Mouse (Mus musculus): ENCODE measurements around the gene Rps29. TPM values are rescaled to one million over a fixed set of nuclear protein-coding genes. Genes with fewer than 3 reads are reported as not detected.

Gene Rps29
- polyA plus RNA-seq, 1 experiment from 2014 or later, result 1,602 TPM

DNA sequence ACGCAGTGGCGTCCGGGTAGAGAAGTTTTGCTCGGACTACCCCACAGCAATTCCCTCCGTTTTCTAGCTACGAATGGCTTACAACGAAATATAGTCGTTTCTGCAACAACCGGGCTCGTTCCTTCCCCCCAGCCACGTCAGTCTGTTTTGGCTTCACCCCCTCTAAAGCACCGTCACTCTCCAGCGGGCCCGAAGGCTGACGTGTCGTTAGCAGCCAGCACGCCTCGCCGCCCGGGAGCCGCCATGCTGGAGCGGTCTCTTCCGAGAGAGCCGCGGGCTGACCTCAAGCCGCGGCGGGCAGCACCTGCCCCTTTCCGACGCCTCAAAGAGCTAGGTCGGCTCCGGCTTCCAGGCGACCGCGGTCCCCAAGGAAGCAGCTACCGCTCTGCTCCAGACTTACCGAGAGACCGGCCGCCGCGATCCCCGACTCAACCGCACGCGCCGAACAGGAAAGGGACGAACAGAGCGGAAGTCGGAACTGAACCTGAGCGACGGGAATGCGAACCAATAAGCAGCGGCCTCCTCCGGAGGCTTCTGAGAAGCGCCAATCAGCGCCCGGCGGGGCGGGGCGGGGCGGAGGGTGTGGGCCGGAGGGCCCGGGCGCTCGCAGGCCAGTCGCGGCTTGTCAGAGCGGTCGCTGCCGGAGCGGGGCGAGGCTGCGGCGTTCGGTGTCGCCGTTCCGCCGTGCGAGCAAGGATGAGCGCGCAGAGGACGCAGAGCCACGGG lies 24.8 kb upstream of the Rps29 start, which contains the start of the genes Rpl36al and Mgat2:
Gene Rpl36al, minus strand, starts transcription at position 501 of the 726 bp plus-strand sequence.
Gene Mgat2, plus strand, starts transcription at position 575 of the 726 bp plus-strand sequence.
- H3K9ac ChIP-seq (ENCODE audit: low read depth, low read length), result peak within 1 kb of the TSS; percentile 77

DNA sequence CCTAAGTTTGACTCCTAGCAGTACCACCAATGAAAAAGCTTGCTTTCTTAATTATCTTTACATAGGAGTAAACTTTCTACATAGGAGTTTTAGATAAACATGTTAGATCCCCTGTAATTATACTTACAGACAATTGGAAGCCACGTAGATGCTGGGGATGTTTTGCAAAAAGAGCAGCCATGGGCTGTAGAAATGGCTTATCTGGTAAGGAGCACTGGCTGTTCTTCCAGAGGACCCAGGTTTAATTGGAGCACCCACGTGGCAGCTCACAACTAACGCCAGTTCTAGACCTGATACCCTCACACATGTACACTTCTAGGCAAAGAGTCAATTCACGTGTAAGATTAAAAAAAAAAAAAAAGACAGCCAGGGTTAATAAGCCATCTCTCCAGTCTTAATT lies 22.8 kb upstream of the Rps29 start:
- ATAC-seq, result no peak

More for the DNA sequence above, 24.8 kb upstream of the Rps29 start, which contains the start of the genes Rpl36al and Mgat2:
- peak within 1 kb of the TSS; percentile 84 for H3K4me3 ChIP-seq (ENCODE audit: low read depth, low read length)
- no peaks in the 10 kb centered on the region for H3K27me3 ChIP-seq (replicated peaks; ENCODE audit: control insufficient read depth, insufficient read depth, low read length)
- H3K36me3 ChIP-seq (ENCODE audit: control insufficient read depth, insufficient read depth), result peaks cover 4% of the 10 kb centered on the region; the same call in 1 of the 2 replicates
- no peaks in the 10 kb centered on the region for H3K9me3 ChIP-seq (ENCODE audit: control insufficient read depth)
- peak; percentile 99 for ATAC-seq
- peak within 1 kb of the TSS; percentile 77 for H3K4me2 ChIP-seq (replicated peaks; ENCODE audit: low read depth)
- no peak for TF ChIP-seq CTCF (IDR thresholded peaks at IDR 0.05; ENCODE audit: low read depth)
- under 1% methylated on average over 84 of the region's 84 CpGs for WGBS
- peaks cover 8% of the 10 kb centered on the region; the same call in 1 of the 2 replicates for H3K4me1 ChIP-seq (replicated peaks; ENCODE audit: control insufficient read depth, insufficient read depth, low read length)
- peak within 1 kb of the TSS; percentile 84 for H3K27ac ChIP-seq (ENCODE audit: low read depth, low read length)

DNA sequence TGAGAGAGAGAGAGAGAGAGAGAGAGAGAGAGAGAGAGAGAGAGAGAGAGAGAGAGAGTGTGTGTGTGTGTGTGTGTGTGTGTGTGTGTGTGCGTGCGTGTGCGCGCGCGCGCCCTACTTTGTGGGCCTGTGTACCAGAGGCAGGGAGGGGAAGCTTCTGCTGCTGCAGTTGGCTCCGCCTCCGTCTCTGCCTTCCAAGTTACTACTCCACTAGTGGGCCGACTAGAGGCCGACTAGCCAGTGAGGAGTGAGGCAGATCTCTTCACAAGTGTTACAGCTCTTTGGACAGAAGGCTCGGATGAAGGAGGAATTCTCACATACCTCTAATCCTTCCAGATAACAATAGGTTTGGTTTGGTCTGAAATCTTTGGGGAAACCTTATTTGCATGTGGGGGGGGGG lies 20.4 kb upstream of the Rps29 start:
- Histone ChIP-seq H3K4me2 (replicated peaks; ENCODE audit: low read depth) (no peak overlapping the region), H3K36me3 (ENCODE audit: control insufficient read depth, insufficient read depth) (peaks cover 4% of the 10 kb centered on the region; the same call in 1 of the 2 replicates), H3K27me3 (replicated peaks; ENCODE audit: control insufficient read depth, insufficient read depth, low read length) (no peaks in the 10 kb centered on the region), H3K4me3 (ENCODE audit: low read depth, low read length) (no peak overlapping the region), H3K9me3 (ENCODE audit: control insufficient read depth) (no peaks in the 10 kb centered on the region), H3K27ac (ENCODE audit: low read depth, low read length) (no peak overlapping the region), H3K9ac (ENCODE audit: low read depth, low read length) (no peak overlapping the region), H3K4me1 (replicated peaks; ENCODE audit: control insufficient read depth, insufficient read depth, low read length) (no peaks in the 10 kb centered on the region)
- TF ChIP-seq CTCF (IDR thresholded peaks at IDR 0.05; ENCODE audit: low read depth), result no peak
- no peak for ATAC-seq
- 70% methylated on average over 12 of the region's 12 CpGs for WGBS

More for the DNA sequence above, 22.8 kb upstream of the Rps29 start:
- H3K9ac ChIP-seq (ENCODE audit: low read depth, low read length), result no peak overlapping the region
- WGBS, result 80% methylated on average over 4 of the region's 4 CpGs
- no peak overlapping the region for H3K4me2 ChIP-seq (replicated peaks; ENCODE audit: low read depth)
- 0 out of 2 replicates have a peak, but pooled peaks cover 4% of the 10 kb centered on the region for H3K36me3 ChIP-seq (ENCODE audit: control insufficient read depth, insufficient read depth)
- TF ChIP-seq CTCF (IDR thresholded peaks at IDR 0.05; ENCODE audit: low read depth), result no peak
- H3K4me3 ChIP-seq (ENCODE audit: low read depth, low read length), result no peak overlapping the region
- H3K4me1 ChIP-seq (replicated peaks; ENCODE audit: control insufficient read depth, insufficient read depth, low read length), result peaks cover 8% of the 10 kb centered on the region; the same call in 1 of the 2 replicates
- H3K27me3 ChIP-seq (replicated peaks; ENCODE audit: control insufficient read depth, insufficient read depth, low read length), result no peaks in the 10 kb centered on the region
- no peak overlapping the region for H3K27ac ChIP-seq (ENCODE audit: low read depth, low read length)
- H3K9me3 ChIP-seq (ENCODE audit: control insufficient read depth), result no peaks in the 10 kb centered on the region

DNA sequence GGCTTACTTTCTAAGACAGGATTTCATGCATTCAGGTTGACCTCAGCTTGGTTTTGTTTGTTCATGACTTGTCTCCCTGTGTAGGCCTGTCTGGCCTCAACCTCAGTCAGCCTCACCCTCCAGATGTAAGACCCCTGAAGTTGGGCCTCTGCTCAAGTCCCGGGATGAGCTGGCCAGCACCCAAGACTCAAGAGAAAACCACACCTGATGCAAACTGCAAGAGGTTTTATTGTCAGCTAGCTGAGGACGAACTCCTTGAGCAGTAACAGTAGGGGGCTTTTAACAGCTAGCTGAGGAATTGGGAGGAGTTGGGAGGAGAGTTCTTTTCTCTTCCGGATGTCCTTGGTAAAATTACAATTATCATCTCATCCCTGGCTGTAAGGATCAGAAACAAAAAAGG lies 18.5 kb upstream of the Rps29 start:
- Histone ChIP-seq H3K4me3 (ENCODE audit: low read depth, low read length) (no peak overlapping the region), H3K4me2 (replicated peaks; ENCODE audit: low read depth) (no peak overlapping the region), H3K27me3 (replicated peaks; ENCODE audit: control insufficient read depth, insufficient read depth, low read length) (no peaks in the 10 kb centered on the region), H3K36me3 (ENCODE audit: control insufficient read depth, insufficient read depth) (peaks cover 4% of the 10 kb centered on the region; the same call in 1 of the 2 replicates), H3K9me3 (ENCODE audit: control insufficient read depth) (no peaks in the 10 kb centered on the region), H3K27ac (ENCODE audit: low read depth, low read length) (no peak overlapping the region), H3K9ac (ENCODE audit: low read depth, low read length) (no peak overlapping the region), H3K4me1 (replicated peaks; ENCODE audit: control insufficient read depth, insufficient read depth, low read length) (no peaks in the 10 kb centered on the region)
- ATAC-seq, result no peak
- WGBS, result 90% methylated on average over 3 of the region's 3 CpGs
- no peak for TF ChIP-seq CTCF (IDR thresholded peaks at IDR 0.05; ENCODE audit: low read depth)

DNA sequence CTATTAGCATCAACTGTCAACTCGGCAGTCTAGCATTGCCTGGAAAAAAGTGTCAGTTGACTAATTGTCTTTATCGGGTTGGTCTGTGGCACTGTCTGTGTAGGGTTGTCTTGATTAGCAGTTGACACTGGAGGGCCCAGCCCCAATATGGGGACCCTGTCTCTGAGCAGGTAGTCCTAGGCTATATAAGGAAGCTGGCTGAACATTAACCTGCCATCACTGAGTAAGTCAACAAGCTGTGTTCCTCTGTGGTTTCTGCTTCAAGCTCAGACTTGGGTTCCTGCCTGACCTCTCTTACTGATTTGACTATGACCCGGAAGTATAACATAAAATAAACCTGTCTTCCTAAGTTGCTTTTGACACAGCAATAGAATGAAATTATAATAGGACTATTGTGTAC lies 17.0 kb upstream of the Rps29 start:
- no peak for TF ChIP-seq CTCF (IDR thresholded peaks at IDR 0.05; ENCODE audit: low read depth)
- WGBS, result 59% methylated on average over 3 of the region's 3 CpGs

DNA sequence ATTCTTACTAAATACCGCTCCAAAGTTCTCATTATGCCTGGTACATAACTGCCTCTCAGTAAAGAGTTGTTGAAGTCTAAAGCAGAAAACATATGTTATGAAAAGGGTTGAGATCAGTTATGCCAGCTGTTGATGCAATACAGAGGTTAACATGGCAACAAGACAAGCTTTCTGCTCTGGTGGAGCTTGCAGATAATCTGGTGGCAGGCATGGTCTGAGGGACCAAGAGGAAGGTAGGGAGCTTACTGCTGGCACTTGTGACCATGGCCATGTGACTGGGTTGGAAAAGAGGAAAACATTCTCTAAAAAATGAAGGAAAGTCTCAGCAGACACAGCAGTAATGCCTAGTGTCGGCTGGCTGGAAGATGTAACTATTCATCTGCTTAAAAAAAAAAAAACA lies 12.3 kb upstream of the Rps29 start:
- no peak for TF ChIP-seq CTCF (IDR thresholded peaks at IDR 0.05; ENCODE audit: low read depth)
- ATAC-seq, result no peak

More for the DNA sequence above, 17.0 kb upstream of the Rps29 start:
- H3K36me3 ChIP-seq (ENCODE audit: control insufficient read depth, insufficient read depth), result peaks cover 3% of the 10 kb centered on the region; the same call in 1 of the 2 replicates
- no peak overlapping the region for H3K4me3 ChIP-seq (ENCODE audit: low read depth, low read length)
- ATAC-seq, result peak; percentile 65
- H3K4me1 ChIP-seq (replicated peaks; ENCODE audit: control insufficient read depth, insufficient read depth, low read length), result no peaks in the 10 kb centered on the region
- H3K27me3 ChIP-seq (replicated peaks; ENCODE audit: control insufficient read depth, insufficient read depth, low read length), result no peaks in the 10 kb centered on the region
- no peak overlapping the region for H3K9ac ChIP-seq (ENCODE audit: low read depth, low read length)
- H3K9me3 ChIP-seq (ENCODE audit: control insufficient read depth), result no peaks in the 10 kb centered on the region
- no peak overlapping the region for H3K27ac ChIP-seq (ENCODE audit: low read depth, low read length)
- H3K4me2 ChIP-seq (replicated peaks; ENCODE audit: low read depth), result no peak overlapping the region

More for the DNA sequence above, 12.3 kb upstream of the Rps29 start:
- H3K27me3 ChIP-seq (replicated peaks; ENCODE audit: control insufficient read depth, insufficient read depth, low read length), result no peaks in the 10 kb centered on the region
- H3K4me1 ChIP-seq (replicated peaks; ENCODE audit: control insufficient read depth, insufficient read depth, low read length), result no peaks in the 10 kb centered on the region
- no peaks in the 10 kb centered on the region; the same call in 1 of the 2 replicates for H3K36me3 ChIP-seq (ENCODE audit: control insufficient read depth, insufficient read depth)
- H3K4me3 ChIP-seq (ENCODE audit: low read depth, low read length), result no peak overlapping the region
- no peak overlapping the region for H3K9ac ChIP-seq (ENCODE audit: low read depth, low read length)
- 96% methylated on average over 2 of the region's 2 CpGs for WGBS
- no peaks in the 10 kb centered on the region for H3K9me3 ChIP-seq (ENCODE audit: control insufficient read depth)
- H3K27ac ChIP-seq (ENCODE audit: low read depth, low read length), result no peak overlapping the region
- H3K4me2 ChIP-seq (replicated peaks; ENCODE audit: low read depth), result no peak overlapping the region
